Mouse (Mus musculus): Measurements from ENCODE around the gene Tnpo1.

Gene Tnpo1

DNA sequence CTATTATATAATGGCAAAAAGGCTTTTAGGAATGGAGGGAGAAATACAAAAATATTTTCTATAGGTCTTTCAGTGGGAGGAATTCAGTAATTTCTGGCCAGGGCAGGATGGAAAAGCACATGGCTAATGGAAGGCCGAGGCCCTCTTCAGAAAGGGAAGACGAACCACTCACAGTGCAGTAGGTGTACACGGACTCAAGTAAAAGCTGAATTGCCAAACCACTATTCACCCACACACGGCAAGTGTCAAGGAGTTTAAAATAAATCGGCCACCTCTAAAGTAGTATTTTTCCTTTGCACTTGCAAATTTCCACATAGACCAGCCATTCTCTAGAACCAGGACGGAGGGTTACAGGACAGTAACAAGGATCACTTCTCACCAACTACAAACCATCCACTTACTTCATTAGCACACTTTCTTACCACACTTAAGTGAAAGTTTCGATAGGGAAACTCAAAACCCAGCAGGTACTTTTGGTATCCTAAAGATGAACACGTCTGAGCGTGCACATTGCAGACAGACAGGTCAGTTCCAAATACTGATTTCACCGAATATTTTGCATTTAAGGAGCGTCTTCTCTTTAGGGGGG, 1.2 kb downstream of the Tnpo1 start:
- DNase-seq: no peak

GRCm38 (mm10) chr13:98922806-98923205, 3.4 kb downstream of the Tnpo1 start:
- DNase-seq: no peak

GRCm38 (mm10) chr13:98921276-98921675, 4.9 kb downstream of the Tnpo1 start:
- DNase-seq: no peak

DNA sequence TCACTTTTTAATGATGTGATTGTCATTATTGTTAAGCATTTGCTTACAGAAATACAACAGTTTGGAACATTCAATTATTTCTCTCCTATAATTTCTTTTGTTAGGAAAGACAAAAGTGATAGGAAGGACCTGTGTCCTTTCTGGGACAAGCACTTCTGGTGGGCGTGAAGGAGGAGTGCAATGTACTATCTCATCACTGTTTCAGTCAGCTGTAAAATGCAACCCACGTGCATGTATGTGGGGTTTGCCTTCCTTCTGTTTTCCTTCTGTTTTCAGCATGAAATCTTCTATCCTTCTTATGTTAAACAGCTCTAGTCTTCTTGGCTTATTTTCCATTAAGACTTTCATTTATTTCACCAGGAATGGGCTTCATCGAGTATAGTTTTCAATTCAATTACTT, 5.9 kb downstream of the Tnpo1 start:
- DNase-seq: no peak

DNA sequence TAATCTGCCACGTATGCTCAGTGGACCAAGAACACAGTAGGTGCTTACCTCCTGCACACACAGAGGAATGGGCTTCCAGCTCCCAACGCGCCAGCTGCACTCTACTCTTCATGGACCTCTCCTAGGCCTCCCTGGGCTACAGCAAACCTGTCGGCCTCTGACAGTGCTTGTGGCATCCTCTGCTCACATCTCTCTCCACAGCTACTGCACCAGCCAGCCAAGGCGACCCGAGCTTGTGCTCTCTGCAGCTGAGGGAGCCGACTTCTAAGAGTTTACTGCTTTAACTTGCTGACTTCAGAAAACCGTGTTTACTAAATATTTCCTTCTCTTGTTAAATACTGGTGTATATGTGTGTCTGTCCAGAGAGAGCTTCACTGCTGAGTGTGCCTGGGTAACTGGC, 6.5 kb downstream of the Tnpo1 start:
- no peak for DNase-seq

DNA sequence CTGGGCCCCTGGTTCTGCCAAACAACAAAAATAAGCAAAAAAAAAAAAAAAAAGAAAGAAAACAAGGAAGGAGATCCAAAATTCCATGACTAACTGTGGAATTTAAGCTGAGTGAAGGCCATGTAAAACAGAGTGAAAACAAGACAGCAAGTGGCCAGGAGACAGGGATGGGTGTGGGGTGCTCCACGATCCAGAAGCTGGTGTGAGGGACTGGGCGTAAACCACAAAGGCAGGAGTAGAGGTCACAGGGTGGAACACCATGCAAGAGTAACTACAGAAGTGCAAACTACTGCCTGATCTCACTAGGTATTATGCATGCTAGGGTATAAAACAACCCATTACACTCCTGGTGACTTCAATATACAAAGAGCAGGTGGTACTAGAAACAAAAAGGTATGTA, 8.3 kb downstream of the Tnpo1 start:
- no peak for DNase-seq

DNA sequence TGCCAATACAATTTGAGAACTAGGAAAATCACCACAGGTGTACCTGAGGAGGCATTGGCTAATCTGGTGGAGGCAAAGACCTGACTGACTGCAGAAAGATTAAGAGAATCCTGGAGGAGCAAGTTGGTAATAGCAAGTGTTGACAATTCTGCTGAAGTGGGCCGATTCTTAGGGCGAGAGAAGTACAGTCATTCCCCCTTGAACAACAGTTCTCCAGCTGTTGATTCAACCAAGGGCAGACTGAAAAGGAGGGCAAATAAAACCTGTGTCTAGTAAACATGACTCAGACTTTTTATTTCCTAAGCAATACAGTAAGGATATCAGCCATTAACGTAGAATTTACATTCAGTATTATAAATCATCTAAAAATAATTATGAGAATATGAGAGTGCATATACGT, 10.6 kb downstream of the Tnpo1 start:
- DNase-seq: no peak

- no peak for DNase-seq
Measured at GRCm38 (mm10) chr13:98914844-98915212, 11.4 kb downstream of the Tnpo1 start.

DNA sequence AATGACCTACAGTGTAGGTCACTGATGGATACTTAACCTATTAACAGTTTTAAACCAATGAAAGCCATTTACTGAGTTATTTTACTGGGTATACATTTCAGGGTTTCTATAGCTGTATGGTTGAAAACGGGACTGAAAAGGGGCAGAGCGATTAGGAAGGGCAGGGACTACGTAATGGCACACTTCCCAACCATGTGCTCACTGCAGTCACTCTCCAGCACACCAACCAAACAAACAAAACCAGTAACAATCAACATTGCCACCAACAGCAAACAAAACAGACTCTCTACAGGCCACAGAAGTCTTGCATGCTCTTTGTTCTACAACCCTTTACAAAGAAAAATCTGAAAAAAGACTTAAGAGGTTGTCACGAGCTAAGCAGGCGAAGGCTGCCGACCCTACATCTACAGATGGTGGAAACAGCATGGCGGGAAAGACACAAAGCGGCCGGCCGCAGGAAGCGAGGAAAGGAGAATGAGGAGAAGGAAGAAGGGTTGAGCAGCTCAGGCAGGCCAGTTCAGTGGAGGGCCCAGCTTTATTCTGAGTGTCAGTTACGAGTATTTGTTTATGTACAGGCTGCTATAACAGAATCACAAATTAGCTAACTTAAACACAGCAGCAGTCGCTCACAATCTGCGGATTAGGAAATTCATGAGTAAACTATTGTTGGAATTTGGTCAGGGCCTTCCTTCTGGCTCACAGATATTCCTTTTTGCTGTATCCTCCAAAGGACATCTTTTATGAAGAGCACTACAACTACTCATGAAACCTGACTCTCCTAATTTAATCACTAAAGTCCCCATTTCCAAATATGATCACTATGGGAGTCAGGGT, 12.0 kb downstream of the Tnpo1 start:
- no peak for DNase-seq

DNA sequence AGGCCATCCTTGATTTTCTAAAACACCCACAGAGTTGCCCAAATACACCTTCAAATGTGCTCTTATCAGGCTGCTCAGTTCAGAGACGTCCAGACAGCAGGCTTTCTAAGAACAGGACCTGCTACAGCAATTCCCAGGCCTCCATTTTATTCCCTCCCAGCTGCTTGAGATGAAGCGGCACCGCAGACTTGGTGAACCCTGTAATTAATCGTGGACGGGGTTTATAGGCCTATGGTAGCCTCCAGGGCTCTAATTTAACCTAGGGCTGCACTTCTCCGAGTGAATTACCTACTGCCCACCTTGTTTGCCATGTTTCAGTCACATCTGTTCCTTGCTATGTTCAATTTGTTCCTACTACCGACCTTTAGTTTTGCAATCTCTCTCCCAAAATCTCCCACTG, 13.0 kb downstream of the Tnpo1 start:
- no peak for DNase-seq

- DNase-seq: no peak
Measured at GRCm38 (mm10) chr13:98912602-98913001, 13.6 kb downstream of the Tnpo1 start.

DNA sequence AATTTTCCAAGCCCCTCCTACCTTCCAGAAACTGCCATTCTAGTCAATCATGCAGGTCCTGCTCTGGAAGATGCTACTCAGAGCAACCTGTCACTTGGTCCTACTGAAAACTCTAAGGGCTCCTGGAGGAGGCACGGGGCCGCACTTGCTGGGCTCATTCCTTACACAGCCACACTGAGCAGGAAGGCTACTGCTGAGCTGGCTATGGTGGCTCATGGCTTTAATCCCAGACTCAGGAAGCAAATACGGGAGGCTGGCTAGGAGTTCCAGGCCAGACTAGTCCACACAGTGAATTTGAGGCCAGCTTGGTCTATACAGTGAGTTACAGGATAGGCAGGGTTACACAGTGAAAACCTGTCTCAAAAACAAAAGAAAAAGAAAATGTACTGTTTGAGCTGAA, 15.4 kb downstream of the Tnpo1 start:
- no peak for DNase-seq

- DNase-seq: no peak
Measured at GRCm38 (mm10) chr13:98904608-98905007, 21.6 kb downstream of the Tnpo1 start.

GRCm38 (mm10) chr13:98902366-98903025, 23.7 kb downstream of the Tnpo1 start:
- no peak for DNase-seq

DNA sequence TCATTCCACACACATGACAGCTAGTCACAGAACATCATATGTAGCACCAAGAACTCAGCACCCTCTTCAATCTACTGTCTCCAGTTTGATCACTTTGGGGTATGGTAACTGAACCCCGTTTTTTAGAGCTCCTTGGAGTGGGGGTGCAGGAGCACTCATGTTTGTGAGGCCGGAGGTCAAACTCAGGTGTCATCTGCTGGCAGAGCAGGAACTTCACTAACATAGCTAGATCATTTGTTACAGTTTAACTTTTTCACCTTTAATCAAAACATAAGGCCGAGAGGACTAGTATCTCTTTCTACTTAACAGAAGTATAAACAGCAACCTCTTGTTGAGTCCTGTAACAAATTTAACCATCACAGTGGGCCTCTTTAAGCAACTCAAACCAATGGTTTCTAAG, 26.6 kb downstream of the Tnpo1 start:
- no peak for DNase-seq

DNA sequence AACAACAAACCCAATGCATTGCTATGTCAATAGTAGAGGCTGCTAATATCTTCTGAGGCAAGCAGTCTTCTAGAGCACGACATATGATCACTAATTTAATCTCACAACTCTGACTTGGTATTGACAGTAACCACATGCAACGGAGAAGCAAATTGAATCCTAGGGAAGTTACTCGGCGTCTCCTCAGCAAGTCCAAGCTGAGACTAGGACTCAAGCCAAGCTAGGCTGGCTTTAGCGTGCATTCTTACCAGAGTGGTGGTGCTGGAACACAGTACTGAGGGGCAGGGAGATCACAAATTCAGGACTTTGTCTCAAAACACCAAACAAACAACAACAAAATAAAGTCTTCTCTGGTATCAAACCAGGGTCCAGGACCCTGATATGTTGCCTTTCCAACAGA, 28.6 kb downstream of the Tnpo1 start:
- no peak for DNase-seq

DNA sequence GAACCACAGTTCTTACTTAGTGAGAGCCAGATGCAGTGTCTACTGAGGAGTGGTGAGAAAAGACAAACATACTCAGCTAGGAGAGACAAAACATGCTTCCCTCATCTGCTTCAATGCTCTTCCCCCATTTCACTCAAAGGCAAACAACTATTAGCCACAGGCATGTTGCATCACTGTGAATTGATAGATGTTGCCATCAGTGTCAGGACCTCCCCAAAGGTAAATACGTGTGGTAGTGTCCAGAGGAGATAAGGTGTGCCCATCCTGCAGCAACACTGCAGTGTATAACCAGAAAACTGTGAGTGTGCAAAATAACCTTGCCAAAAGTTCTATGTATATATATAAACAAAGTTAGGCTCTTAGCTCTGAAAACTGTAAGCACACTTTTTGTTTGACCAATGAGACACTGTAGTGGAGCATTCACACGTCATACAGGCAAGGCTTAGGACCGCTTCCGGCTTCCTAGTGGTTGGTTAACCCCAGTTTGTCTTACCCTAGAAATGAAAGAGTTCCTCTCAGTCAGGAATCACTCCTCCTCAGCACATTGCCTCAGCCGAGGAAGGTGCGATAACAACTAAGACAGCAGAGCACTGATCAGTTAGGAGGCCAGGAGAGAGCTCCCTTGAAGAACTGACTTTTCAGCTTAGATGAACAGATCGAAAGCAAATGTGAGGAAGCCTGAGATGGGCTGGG, 29.6 kb downstream of the Tnpo1 start:
- DNase-seq: no peak

DNA sequence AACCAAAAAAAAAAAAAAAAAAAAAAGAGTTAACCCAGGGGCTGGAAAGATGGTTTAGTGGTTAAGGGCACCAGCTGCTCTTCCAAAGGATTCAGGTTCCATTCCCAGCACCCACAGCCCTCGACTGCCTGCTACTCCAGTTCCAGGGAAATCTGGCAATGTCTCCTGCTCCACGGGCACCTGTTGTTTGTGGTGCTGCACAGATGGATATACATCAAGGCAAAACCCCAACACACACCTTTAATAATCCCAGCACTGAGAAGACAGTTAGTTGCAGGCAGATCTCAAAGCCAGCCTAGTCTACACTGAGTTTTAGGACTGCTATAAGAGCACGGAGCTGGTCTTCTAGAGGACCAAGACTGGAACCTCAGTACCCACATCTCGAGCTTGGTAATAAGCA, 30.2 kb downstream of the Tnpo1 start:
- no peak for DNase-seq

DNA sequence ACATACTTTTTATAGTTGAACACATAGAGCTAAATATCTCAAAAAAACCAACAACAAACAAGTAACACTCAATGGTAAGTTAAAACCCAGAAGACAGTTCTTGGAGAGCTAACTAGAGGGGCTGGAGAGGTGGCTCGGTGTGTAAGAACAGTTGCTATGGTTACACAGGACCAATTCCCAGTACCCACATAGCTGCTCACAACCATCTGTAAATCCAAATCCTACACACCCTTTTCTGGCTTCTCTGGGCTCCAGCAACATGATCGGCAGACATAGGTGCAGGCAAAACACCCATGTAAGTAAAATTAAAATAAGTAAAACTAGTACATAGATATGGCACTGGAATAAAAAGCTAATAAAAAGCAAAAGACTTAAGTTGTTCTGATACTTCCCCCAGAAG, 31.3 kb downstream of the Tnpo1 start:
- no peak for DNase-seq

DNA sequence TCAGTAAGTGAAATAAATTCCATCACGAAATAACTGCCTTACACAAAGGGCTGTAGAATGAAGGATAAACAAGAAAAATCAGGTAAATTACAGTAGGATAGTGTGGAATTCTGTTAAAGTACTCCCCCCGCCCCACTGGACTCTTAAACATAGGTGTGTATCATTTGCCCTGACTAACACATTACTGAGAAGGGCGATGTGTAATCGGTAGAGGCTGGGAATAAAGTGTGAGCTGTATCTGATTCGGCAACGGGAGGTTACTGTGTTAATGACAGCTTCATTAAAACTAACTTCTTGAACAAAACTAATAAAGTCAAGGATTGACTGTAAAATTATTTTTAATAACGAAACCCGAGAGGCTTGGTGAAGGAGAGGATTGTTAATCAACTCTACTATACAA, 34.7 kb downstream of the Tnpo1 start:
- no peak for DNase-seq

DNA sequence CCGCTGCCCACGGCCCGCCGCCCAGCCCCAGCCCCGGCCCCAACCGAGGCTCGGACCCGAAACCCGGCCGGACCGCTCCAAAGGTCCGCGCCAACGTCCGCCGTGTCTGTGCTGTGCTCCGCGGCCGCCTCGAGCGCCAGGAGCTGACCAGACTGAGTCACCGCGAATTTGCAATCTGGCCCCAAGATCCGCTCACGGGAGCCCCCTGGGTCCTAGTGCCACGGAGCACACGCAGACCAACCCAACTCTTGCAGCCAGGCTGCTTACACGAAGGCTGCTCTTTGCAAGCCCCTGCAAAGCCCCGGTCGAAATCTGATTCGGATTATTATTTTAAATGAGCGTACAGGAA, 35.3 kb downstream of the Tnpo1 start:
- DNase-seq: peak; percentile 90

DNA sequence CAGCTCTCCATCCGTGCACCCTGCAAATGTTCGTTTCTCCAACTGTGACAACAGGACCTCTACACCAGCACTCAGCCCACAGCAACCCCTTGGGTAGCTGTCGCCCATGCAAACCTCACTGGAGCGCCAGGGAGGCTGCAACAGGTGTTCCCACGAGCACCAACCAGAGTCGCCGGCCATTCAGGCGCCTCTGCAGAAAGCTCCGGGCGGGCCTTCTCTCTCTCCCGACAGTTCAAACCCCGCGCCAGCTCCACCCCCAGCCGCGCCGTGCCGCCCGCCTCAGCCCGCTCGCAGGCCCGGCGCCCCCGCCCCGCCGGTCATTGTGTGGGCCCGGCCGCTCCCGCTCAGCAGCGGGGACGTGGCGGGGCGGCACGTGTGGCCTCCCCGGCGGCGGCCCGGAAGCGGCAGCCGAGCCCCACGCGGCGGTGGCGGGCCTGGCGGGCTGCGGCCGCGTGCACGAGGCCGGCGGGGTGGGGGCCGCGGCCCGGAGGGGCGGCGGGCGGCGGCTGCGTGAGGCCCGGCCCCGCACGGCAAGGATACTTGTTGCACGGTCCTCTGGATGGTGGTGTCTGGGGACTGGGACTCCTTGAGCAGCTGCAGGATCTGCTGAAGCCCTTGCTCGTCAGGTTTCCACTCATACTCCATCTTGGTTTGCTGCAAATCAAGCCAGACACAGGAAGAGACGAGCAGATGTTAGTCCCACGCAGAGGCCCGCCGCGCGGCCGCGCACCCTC, 35.9 kb downstream of the Tnpo1 start:
- peak; percentile 57 for DNase-seq

DNA sequence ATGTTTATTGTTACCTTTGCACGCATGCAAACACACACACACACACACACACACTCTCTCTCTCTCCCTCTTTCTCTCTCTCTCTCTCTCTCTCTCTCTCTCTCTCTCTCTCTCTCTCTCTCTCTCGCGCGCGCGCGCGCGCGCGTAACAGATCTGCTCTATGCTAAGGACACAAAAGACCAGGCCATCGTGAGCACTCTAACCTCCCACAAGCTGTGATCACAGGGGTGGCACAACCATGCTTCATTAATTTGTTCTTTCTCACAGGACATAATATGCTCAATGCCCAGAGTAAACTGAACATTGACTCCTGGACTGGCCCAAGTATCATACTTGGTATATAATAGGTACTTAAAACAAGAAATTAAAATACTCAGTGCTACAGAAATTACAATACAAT, 37.0 kb downstream of the Tnpo1 start:
- DNase-seq: no peak
